In the genomic region with DNA sequence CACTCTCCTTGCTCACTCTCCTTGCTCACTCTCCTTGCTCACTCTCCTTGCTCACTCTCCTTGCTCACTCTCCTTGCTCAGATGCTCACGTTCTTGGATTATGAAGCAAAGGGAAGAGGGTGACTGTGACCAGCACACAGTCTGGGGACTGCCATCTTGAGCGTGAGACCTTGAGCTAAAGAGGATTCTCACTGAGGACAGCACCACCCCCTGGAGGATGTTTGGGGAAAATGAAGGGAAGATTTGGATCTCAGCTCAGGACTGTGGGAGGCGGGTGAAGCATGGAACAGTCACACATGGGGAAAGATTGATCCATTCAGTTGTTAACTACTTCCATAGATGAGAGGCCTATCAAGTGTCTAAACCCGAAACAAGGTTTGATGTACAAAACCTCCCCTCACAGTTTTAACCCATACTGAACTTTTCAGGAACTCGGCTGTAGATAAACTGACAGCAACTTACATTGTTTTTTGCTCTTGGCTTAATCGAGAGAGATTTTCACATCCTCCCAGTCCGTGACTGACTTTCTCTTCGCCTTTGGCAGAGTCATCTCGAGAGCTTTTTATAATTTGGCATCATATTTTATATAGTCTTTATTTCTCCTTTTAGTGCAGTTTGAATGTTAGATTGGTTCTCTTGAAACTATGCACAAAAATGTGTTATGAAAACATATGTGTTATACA, we compare ENCODE assay signal across 13 mouse cellular contexts. TPM values are rescaled to one million over a fixed set of nuclear protein-coding genes. Genes with fewer than 3 reads are reported as not detected.
DNase-seq lines count a peak whose midpoint lies in the region; ATAC-seq and TF ChIP-seq lines count a peak whose summit lies in the region.
"Had no signal": no experiment of that assay in that cellular context is flagged by ENCODE, and none has a peak within 500 bp of the region (broad histone marks: within the 10 kb centered on the region; RNA-seq: fewer than 3 reads in every experiment).

No protein-coding gene starts in this region.

- TF ChIP-seq CTCF in intestine, postnatal 0 days (IDR thresholded peaks at IDR 0.05; ENCODE audit: low read depth), result peak; percentile 68
- TF ChIP-seq CTCF in brain, embryonic 14.5 days (IDR thresholded peaks at IDR 0.05; ENCODE audit: borderline replicate concordance, extremely low read depth, insufficient read depth, insufficient read length), result peak; percentile 29; the same call in 1 of the 2 replicates
- TF ChIP-seq CTCF in stomach, postnatal 0 days (IDR thresholded peaks at IDR 0.05; ENCODE audit: low read depth), result peak; percentile 62

- 75% methylated on average over 9 of the region's 9 CpGs for WGBS in intestine, postnatal 0 days
- 73% methylated on average over 9 of the region's 9 CpGs for WGBS in intestine, embryonic 15.5 days
- WGBS in midbrain, embryonic 14.5 days, result 70% methylated on average over 9 of the region's 9 CpGs
- WGBS in midbrain, embryonic 15.5 days, result 79% methylated on average over 9 of the region's 9 CpGs
- 69% methylated on average over 9 of the region's 9 CpGs for WGBS in stomach, postnatal 0 days
- WGBS in hindbrain, embryonic 13.5 days, result 77% methylated on average over 9 of the region's 9 CpGs

- no peaks in the 10 kb centered on the region for H3K27me3 ChIP-seq in intestine, postnatal 0 days (replicated peaks; ENCODE audit: control insufficient read depth, insufficient read depth, low read length)
- H3K27me3 ChIP-seq in intestine, embryonic 15.5 days (replicated peaks), result no peaks in the 10 kb centered on the region
- no peaks in the 10 kb centered on the region for H3K27me3 ChIP-seq in midbrain, embryonic 14.5 days (ENCODE audit: control insufficient read depth, insufficient read depth, low read length)
- 0 out of 2 replicates have a peak, but pooled peaks cover 3% of the 10 kb centered on the region for H3K27me3 ChIP-seq in midbrain, embryonic 15.5 days (replicated peaks)
- H3K27me3 ChIP-seq in stomach, postnatal 0 days (ENCODE audit: control insufficient read depth, insufficient read depth, low read length), result no peaks in the 10 kb centered on the region
- H3K27me3 ChIP-seq in hindbrain, embryonic 13.5 days, result peaks cover 8% of the 10 kb centered on the region; the same call in 1 of the 2 replicates
- H3K27me3 ChIP-seq: embryonic facial prominence, embryonic 13.5 days; limb, embryonic 12.5 days; neural tube, embryonic 13.5 days had no signal

- DNase-seq in midbrain, embryonic 14.5 days, result peak; percentile 20
- DNase-seq in brain, embryonic 14.5 days (ENCODE audit: low read depth), result no peak
- DNase-seq in stomach, postnatal 0 days (ENCODE audit: low spot score), result no peak

- H3K36me3 ChIP-seq in intestine, postnatal 0 days (ENCODE audit: control insufficient read depth, insufficient read depth), result no peaks in the 10 kb centered on the region
- H3K36me3 ChIP-seq in intestine, embryonic 15.5 days, result no peaks in the 10 kb centered on the region
- H3K36me3 ChIP-seq in midbrain, embryonic 14.5 days (ENCODE audit: control insufficient read depth, insufficient read depth, low read length), result no peaks in the 10 kb centered on the region
- no peaks in the 10 kb centered on the region for H3K36me3 ChIP-seq in midbrain, embryonic 15.5 days (replicated peaks)
- no peaks in the 10 kb centered on the region for H3K36me3 ChIP-seq in stomach, postnatal 0 days (ENCODE audit: control insufficient read depth, insufficient read depth, low read length)
- H3K36me3 ChIP-seq in hindbrain, embryonic 13.5 days, result no peaks in the 10 kb centered on the region
- H3K36me3 ChIP-seq: embryonic facial prominence, embryonic 13.5 days; neural tube, embryonic 13.5 days had no signal

- H3K4me1 ChIP-seq in intestine, postnatal 0 days (replicated peaks; ENCODE audit: control insufficient read depth, insufficient read depth, low read length), result no peaks in the 10 kb centered on the region
- H3K4me1 ChIP-seq in intestine, embryonic 15.5 days (replicated peaks), result peaks cover 3% of the 10 kb centered on the region; the same call in 1 of the 2 replicates
- H3K4me1 ChIP-seq in midbrain, embryonic 14.5 days (ENCODE audit: control insufficient read depth, insufficient read depth, low read length), result no peaks in the 10 kb centered on the region; the same call in 1 of the 2 replicates
- H3K4me1 ChIP-seq in midbrain, embryonic 15.5 days, result no peaks in the 10 kb centered on the region
- H3K4me1 ChIP-seq in stomach, postnatal 0 days (replicated peaks; ENCODE audit: control insufficient read depth, insufficient read depth), result no peaks in the 10 kb centered on the region
- no peaks in the 10 kb centered on the region; the same call in 1 of the 2 replicates for H3K4me1 ChIP-seq in hindbrain, embryonic 13.5 days (replicated peaks)
- H3K4me1 ChIP-seq: neural tube, embryonic 13.5 days had no signal

- no peak overlapping the region for H3K4me2 ChIP-seq in intestine, postnatal 0 days (replicated peaks; ENCODE audit: low read depth)
- no peak overlapping the region for H3K4me2 ChIP-seq in intestine, embryonic 15.5 days (replicated peaks)
- H3K4me2 ChIP-seq in midbrain, embryonic 14.5 days (ENCODE audit: low read length), result no peak overlapping the region
- H3K4me2 ChIP-seq in midbrain, embryonic 15.5 days, result no peak overlapping the region
- H3K4me2 ChIP-seq in stomach, postnatal 0 days (replicated peaks; ENCODE audit: low read depth), result no peak overlapping the region
- no peak overlapping the region for H3K4me2 ChIP-seq in hindbrain, embryonic 13.5 days
- H3K4me2 ChIP-seq: embryonic facial prominence, embryonic 13.5 days; heart, embryonic 11.5 days; limb, embryonic 12.5 days; neural tube, embryonic 13.5 days had no signal

- no peak overlapping the region for H3K4me3 ChIP-seq in intestine, postnatal 0 days (ENCODE audit: low read depth, low read length)
- no peak overlapping the region for H3K4me3 ChIP-seq in intestine, embryonic 15.5 days (replicated peaks)
- no peak overlapping the region for H3K4me3 ChIP-seq in midbrain, embryonic 14.5 days (replicated peaks; ENCODE audit: low read depth, low read length)
- no peak overlapping the region for H3K4me3 ChIP-seq in midbrain, embryonic 15.5 days
- H3K4me3 ChIP-seq in stomach, postnatal 0 days (ENCODE audit: low read depth, low read length), result no peak overlapping the region
- H3K4me3 ChIP-seq in hindbrain, embryonic 13.5 days, result no peak overlapping the region
- H3K4me3 ChIP-seq: embryonic facial prominence, embryonic 13.5 days; limb, embryonic 12.5 days; megakaryocyte, embryonic 14.5 days; neural tube, embryonic 13.5 days had no signal

- no peak overlapping the region for H3K9ac ChIP-seq in intestine, postnatal 0 days (ENCODE audit: low read depth, low read length)
- no peak overlapping the region for H3K9ac ChIP-seq in intestine, embryonic 15.5 days
- no peak overlapping the region for H3K9ac ChIP-seq in midbrain, embryonic 14.5 days (replicated peaks; ENCODE audit: low read length)
- no peak overlapping the region for H3K9ac ChIP-seq in midbrain, embryonic 15.5 days
- no peak overlapping the region for H3K9ac ChIP-seq in stomach, postnatal 0 days (ENCODE audit: low read length)
- no peak overlapping the region for H3K9ac ChIP-seq in hindbrain, embryonic 13.5 days
- H3K9ac ChIP-seq: embryonic facial prominence, embryonic 13.5 days; limb, embryonic 12.5 days; neural tube, embryonic 13.5 days had no signal

- H3K9me3 ChIP-seq in intestine, postnatal 0 days (ENCODE audit: control insufficient read depth), result no peaks in the 10 kb centered on the region
- no peaks in the 10 kb centered on the region for H3K9me3 ChIP-seq in intestine, embryonic 15.5 days
- H3K9me3 ChIP-seq in midbrain, embryonic 14.5 days (ENCODE audit: control insufficient read depth, low read length), result no peaks in the 10 kb centered on the region
- H3K9me3 ChIP-seq in midbrain, embryonic 15.5 days, result no peaks in the 10 kb centered on the region
- H3K9me3 ChIP-seq in stomach, postnatal 0 days (ENCODE audit: control insufficient read depth, low read length), result no peaks in the 10 kb centered on the region
- H3K9me3 ChIP-seq in hindbrain, embryonic 13.5 days, result no peaks in the 10 kb centered on the region
- H3K9me3 ChIP-seq: embryonic facial prominence, embryonic 13.5 days; limb, embryonic 12.5 days; neural tube, embryonic 13.5 days had no signal

- TF ChIP-seq EP300 in stomach, postnatal 0 days (optimal IDR thresholded peaks at IDR 0.05), result no peak

- no peak for TF ChIP-seq POLR2A in brain, embryonic 14.5 days (IDR thresholded peaks at IDR 0.05; ENCODE audit: borderline replicate concordance, extremely low read depth, insufficient read depth, insufficient read length, poor library complexity, severe bottlenecking)

- ATAC-seq in intestine, postnatal 0 days, result no peak
- ATAC-seq in intestine, embryonic 15.5 days, result no peak
- ATAC-seq in midbrain, embryonic 14.5 days (ENCODE audit: low FRiP score, low TSS enrichment), result no peak
- no peak for ATAC-seq in midbrain, embryonic 15.5 days (replicated peaks)
- ATAC-seq in stomach, postnatal 0 days (ENCODE audit: low FRiP score, low TSS enrichment), result no peak
- ATAC-seq in hindbrain, embryonic 13.5 days (ENCODE audit: low FRiP score), result no peak
- ATAC-seq: hindbrain, embryonic 16.5 days had no signal

- H3K27ac ChIP-seq in intestine, postnatal 0 days (ENCODE audit: low read depth, low read length), result no peak overlapping the region
- no peak overlapping the region for H3K27ac ChIP-seq in intestine, embryonic 15.5 days
- no peak overlapping the region for H3K27ac ChIP-seq in midbrain, embryonic 14.5 days (replicated peaks; ENCODE audit: low read depth, low read length)
- no peak overlapping the region for H3K27ac ChIP-seq in midbrain, embryonic 15.5 days
- no peak overlapping the region for H3K27ac ChIP-seq in stomach, postnatal 0 days (replicated peaks)
- H3K27ac ChIP-seq in hindbrain, embryonic 13.5 days, result no peak overlapping the region
- H3K27ac ChIP-seq: embryonic facial prominence, embryonic 13.5 days; limb, embryonic 12.5 days; neural tube, embryonic 13.5 days had no signal

RNA-seq across cellular contexts. Expression of a gene that starts 7.9 kb away (rescaled TPM):
- 32.8 and 33.8 TPM in 2 replicates for polyA plus RNA-seq in intestine, postnatal 0 days (2015; fragmentation: Nextera tagmentation; extraction: Ambion mirVana)
- polyA plus RNA-seq in intestine, embryonic 15.5 days (2015; fragmentation: Nextera tagmentation; extraction: Ambion mirVana), result 44.4 and 50.7 TPM in 2 replicates
- polyA plus RNA-seq in midbrain, embryonic 14.5 days (2014; fragmentation: Nextera tagmentation; extraction: Ambion mirVana), result 3.9 and 5.4 TPM in 2 replicates
- polyA plus RNA-seq in midbrain, embryonic 15.5 days (2015; fragmentation: Nextera tagmentation; extraction: Ambion mirVana), result 5.9 and 7.1 TPM in 2 replicates
- 3.4 and 3.7 TPM in 2 replicates for polyA plus RNA-seq in brain, embryonic 14.5 days (2012; rRNA removed)
- 22.9 and 26.6 TPM in 2 replicates for polyA plus RNA-seq in stomach, postnatal 0 days (2015; fragmentation: Nextera tagmentation; extraction: Ambion mirVana)
- 3.1 and 3.7 TPM in 2 replicates for polyA plus RNA-seq in hindbrain, embryonic 13.5 days (2015; fragmentation: Nextera tagmentation; extraction: Ambion mirVana)
